Mouse (Mus musculus) cerebellum, adult (tissue): ENCODE results near the gene Brox.

ENCODE experiments used
- ATAC-seq: cut with Nextera tagmentation; 2 replicates; pipeline ENCODE4 v1.9.2; 2017; ENCODE audit warnings: mild to moderate bottlenecking, moderate library complexity, mixed read lengths; ENCODE audit not compliant: insufficient number of reproducible peaks, low FRiP score, low TSS enrichment

The Brox gene

DNA sequence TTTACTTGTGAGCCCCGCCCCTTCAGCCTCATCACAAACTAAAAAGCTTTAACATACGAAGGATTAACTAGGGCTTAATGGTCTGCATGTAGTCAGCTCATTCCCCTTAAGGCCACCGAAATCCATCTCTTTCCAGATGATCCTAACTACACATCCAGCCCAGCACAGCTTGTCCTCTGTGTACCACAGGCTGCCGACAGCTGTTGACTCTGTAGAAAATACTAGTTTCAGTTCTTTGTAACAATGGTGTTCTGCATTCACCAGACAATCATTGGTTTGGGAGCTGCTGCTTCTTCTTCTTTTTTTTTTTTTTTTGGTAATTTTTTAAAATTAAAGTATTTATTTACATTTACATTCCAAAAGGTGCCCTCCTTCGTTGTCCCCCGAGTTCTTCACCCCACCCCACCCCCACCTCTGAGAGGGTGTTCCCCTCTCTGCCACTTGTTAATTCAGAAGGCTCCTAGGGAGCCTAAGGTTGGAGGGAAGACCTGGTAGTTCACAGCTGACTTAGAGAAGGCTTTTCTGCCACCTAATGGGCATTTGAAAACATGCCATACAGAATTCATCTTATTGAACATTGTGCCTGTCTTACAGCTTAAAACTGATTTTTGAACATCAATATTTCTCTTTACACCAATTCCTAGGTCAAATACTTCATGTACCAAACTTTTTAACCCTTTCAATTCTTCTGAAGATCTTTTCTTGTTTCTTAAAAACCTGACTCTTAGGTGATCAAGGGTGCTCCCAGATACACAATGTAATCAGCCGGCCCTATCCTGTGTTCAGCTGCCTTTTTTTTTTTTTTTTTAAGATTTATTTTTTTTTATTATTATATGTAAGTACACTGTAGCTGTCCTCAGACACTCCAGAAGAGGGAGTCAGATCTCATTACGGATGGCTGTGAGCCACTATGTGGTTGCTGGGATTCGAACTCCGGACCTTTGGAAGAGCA is 23.9 kb downstream of the Brox start:
- no peak for ATAC-seq

DNA sequence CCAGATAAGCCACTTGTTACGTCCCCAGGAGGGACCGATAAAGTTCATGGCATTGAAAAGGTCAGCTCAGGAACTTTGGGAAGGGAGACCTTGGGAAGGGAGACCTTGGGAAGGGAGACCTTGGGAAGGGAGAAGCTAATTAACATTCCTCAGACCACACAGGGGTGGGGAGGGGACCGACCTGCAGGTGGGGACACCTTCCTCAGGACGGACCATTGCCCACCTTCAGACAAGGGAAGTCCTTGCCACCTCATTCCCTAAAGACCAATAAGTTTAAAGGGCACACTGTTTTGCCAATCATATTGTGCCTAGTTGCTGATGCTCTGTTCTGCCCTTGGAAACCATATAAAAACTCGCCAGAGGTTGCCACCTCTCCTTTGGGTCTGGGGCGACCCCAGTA is 29.4 kb downstream of the Brox start:
- no peak for ATAC-seq

DNA sequence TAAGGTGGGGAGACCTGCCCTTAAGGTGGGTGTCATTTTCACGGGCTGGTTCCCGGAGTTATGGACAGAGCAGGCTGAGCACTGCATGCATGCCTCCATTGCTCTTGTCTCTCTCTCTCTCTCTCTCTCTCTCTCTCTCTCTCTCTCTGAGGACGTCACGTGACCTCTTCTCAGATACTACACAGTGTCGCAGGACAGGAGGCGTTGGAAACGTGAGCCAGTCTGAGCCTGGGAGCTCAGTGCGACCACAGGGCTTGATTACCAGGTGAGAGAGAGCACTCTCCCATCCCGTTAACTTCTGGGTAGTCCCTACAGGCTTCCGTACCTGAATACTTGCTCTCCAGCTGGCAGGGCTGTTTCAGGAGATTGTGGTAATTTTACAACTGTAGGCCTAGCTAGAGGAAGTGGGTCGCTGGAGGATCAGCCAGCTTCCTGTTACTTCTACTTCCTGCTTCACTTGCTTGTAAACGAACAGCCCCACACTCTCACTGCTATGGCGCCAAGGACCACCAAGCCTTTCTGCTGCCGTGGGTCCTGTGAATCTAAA is 31.1 kb downstream of the Brox start:
- ATAC-seq: no peak

DNA sequence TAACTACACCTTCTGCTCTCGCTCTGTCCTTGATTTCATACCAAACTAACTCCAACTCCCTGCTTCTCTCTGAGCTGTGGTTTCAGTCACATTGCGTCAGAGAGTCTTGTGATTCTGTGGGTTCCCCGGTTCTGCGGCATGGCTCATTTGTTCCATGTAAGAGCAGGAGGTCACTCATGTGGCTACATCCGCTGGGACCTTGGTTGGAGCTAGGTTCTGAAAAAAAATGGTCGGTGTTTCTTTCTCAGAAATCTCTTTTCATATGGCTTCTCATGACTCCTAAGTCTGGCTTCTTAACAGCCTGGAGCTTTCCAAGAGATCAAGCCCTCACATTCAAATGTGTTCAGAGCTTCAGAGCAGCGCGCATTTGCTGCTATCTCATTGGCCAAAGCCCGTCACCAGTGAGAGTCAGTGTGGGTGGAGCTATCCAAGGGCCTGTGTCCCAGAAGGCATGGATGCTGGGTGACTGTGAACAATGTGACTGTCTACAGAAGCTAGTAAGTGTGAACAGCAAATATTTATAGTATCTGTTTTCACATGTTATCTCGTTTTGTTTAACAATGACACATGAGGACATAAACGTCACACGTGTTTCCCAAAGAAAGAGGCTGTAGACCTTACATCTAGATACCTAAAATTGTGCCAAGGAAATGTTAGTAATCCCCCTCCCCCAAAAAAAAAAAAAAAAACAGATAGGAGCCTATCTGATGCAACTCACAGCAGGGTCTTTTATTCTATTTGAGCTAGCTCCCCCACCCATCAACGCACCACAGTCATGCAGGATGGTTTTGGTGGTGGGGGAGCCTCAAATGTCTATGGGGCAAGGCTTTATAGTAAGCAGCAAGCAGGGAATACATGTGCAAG is 32.7 kb downstream of the Brox start:
- ATAC-seq: no peak

DNA sequence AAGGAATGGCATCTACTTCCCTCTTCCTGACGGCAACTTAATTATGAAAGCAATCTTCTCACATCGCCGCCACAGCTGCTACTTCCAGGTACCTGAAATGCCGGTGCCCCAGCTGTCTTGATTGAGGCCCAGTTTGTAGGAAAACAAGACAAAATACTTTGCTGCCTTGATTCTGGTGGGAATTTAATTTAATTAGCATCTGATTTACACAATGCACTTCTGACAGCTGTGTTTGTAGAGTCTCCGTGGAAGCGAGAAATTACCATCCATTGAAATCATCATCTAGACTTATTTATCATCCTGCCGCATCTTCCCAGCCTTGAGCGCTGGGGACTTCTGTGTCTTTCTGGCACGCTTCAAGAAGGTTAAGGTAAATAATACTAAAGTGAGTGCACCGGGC is 44.5 kb downstream of the Brox start:
- no peak for ATAC-seq

DNA sequence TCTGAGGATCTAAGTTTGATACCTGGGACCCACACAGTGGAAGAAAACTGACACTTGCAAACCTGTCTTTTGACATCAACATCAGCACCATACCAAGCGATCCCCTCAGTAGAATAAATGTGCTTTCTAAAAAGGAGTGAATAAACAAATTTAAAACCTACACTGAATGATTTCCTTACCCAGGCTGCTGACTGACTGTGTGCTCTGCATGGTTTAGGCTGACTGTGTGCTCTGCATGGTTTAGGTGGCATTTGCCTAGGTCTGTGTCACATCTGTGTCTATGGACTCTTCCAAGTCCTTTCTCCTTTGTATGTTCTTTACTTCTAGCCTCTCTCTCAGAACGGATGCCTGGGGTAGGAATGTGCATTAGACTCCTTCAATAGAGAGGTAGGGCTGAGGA is 45.3 kb downstream of the Brox start:
- ATAC-seq: no peak

DNA sequence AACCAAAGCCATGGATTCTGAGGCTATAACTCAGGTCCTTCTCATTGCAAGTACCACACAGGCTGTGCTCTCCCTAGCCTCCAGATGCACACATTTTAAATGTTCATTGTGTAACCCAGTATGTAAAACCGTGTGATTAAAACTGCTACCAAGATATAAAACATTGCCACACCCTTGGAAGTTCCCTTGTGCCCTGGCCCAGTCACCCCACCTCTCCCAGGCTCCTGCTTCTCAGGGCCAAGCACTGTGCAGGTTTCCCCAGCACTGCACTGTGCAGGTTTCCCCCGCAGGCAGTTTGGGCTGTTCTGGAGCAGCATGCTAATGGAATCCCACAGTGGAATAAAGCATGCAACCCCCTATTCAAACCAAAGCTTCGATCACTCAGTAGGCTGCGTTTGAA is 46.5 kb downstream of the Brox start:
- no peak for ATAC-seq

DNA sequence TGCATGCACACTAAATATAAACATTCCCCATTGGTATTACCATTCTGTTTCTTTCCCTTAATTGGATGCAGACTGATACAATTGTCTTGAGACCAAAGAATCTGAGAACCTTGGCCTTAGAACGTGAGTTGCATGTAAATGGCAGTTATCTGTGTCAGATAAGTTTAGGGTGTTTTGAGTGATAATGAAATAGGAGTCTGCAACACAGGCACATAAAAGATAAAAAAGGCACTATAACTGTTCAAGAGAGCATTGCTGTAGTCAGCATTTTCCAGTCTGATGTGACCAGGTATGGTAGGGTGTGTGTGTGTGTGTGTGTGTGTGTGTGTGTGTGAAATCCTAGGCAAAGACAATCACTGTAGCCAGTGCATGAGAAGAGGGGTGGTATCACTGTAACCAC is 48.9 kb downstream of the Brox start:
- ATAC-seq: no peak

DNA sequence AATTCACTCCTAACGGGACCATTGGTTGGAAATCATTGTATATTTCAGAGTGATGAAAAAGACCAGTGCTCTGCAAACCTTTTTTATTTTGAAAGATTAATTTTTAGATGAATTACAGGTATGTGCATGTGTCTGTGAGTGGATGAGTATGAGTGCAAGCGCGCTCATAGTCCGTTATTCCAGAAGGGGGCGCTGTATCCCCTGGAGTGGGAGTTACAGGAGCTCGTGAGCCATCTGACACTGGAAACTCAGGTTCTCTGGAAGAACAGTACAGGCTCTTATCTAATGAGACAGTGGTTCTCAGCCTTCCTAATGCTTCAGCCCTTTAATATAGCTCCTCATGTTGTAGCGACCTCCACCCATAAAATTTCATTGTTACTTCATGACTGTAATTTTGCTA is 53.8 kb downstream of the Brox start:
- no peak for ATAC-seq

DNA sequence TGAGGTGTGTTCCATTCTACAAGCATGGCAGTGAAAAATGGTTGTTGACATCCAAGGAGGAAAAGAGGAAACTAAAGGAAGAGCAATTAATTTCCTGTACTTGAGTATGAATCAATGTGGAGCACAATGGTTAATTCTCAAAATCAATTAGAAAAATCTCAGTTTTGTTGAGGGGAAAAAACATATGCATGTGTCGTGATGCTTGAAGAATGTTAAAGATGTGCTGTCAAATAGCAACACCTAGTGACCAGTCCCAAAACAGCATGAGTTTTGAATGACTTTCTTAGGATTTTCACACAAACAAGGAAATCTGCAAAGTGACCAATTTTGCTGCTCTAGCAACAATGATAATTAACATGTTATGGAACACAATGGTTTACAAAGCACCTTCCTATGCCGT is 59.2 kb downstream of the Brox start:
- no peak for ATAC-seq

DNA sequence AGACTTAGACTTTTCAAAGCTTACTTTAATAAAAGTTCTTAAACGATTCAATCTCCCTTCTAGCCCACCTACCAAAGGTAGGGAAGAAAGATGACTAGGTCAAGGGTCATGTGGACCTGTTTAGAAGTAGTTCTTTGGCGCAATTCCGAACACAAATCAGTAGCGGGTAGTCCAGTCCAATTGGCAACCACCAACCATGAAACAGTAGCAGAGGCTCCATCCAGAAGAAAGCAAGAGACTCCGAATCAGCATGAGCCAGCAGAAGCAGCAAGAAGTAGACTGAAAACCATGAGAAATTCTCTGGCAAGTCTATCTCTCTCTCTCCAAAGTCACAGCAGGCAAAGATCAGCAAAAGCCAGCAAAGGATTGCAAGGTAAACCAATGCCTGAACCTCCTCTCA is 60.6 kb downstream of the Brox start:
- ATAC-seq: no peak

DNA sequence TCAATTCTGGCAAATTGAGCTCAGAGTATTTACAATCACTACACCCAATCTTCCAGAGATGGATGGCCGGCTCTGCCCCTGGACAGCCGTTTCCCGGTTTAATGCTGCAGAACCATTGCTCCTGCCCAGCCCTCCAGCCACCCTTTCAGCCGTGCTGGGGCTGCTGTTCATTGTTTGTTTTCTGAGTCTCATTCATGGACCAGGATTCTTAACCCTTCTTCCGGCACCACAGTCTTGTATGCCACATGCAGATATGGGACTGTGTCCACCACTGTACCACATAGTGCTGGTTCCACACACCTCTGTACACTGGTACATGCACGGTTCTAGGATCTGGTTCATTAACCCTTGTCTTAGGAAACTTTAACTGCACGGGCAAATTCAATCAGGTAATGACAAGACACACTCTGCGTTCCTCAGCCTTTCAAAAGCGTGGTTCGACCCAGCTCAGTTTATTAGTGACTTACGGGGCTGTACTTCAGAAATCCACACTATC is 63.3 kb downstream of the Brox start:
- ATAC-seq: no peak

DNA sequence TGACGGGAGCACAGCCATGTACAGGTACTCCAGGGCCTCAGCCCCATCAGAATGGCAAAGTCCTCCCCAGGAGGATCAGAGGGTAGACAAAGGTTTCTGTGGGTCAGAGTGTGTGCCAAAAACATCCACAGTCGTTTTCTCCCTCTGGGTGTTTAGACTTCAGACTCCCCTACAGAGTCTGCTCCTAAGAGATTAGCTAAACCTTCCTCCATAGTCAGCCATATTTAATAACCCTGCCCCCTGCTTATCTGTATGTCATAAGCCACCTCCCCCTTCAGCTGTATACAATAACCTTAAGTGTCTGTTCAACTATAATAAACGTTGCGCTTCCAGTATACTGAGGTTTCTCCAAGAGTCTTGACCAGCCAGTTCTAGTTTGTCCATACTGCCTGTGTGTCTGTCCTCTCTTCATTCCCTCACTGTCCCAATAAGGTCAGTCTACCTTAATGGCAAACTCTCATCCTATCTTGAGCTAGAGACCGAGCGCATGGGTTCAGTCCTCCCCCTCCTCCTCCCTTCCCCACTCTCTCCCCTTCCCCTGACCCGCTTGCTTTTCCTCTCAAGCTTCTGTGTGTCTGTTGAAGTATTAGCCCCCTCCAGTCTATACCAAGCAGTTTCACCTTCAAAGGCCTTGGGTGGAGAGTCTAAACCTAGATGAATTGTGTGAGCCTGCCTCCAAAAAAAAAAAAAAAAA is 63.9 kb downstream of the Brox start:
- no peak for ATAC-seq

DNA sequence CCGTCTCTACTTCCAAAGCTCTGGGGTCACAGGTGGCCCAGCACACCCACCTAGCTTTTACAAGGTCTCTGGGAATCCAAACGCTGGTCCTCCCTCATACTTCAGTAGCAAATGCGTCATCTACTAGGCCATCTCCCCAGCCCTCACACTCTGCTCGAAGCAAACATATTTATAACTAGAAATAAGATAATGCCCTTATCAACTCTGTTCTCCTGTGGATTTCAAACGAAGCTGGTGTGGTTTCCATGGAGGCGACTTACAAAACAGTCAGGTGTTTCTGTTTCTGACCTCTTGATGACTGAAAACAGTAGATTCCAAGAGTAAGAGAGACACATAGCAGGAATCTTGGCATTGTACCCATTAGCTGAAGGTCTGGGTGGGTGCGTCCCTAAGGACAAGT is 69.6 kb downstream of the Brox start:
- ATAC-seq: no peak
